ENCODE assay signal across 17 mouse cellular contexts in the genomic region with DNA sequence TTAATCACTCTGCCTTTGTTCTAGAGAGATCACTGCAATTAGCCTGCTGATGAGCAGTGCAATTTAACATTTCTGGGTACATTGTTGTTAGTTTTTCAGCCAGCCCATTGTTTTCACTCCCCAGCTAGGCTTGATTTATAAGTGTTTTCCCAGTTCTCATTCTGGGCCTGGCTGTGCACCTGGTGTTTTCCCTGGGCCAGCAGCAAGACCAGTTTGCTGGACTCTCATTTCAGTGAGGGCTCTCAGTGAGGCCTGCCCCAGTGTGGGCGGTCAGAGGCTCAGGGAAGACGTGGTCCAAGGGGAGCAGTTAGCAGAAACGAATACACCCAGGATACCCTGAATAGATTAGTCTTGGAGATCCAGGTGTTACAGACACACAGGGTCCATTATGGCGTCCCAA. TPM values are rescaled to one million over a fixed set of nuclear protein-coding genes. Genes with fewer than 3 reads are reported as not detected.
"Had no signal": no experiment of that assay in that cellular context is flagged by ENCODE, and none has a peak within 500 bp of the region (broad histone marks: within the 10 kb centered on the region; RNA-seq: fewer than 3 reads in every experiment).

No protein-coding gene starts in this region.

- H3K27ac ChIP-seq: lung, embryonic 15.5 days; macrophage; midbrain, embryonic 12.5 days; midbrain, embryonic 15.5 days; neural tube, embryonic 12.5 days; stomach, embryonic 15.5 days; stomach, postnatal 0 days had no signal

- ATAC-seq: liver, postnatal 0 days; lung, postnatal 0 days; midbrain, embryonic 15.5 days had no signal

- H3K4me2 ChIP-seq: lung, embryonic 15.5 days; midbrain, embryonic 12.5 days; midbrain, embryonic 15.5 days; neural tube, embryonic 12.5 days; stomach, embryonic 15.5 days had no signal

- H3K36me3 ChIP-seq: lung, embryonic 15.5 days; midbrain, embryonic 12.5 days; midbrain, embryonic 15.5 days; neural tube, embryonic 12.5 days; stomach, embryonic 15.5 days had no signal

- H3K4me1 ChIP-seq: lung, embryonic 15.5 days; megakaryocyte, embryonic 14.5 days; midbrain, embryonic 12.5 days; midbrain, embryonic 15.5 days; stomach, embryonic 15.5 days had no signal

- H3K9me3 ChIP-seq: lung, embryonic 15.5 days; megakaryocyte, embryonic 14.5 days; midbrain, embryonic 12.5 days; midbrain, embryonic 15.5 days; neural tube, embryonic 12.5 days; stomach, embryonic 15.5 days had no signal

- H3K27me3 ChIP-seq: lung, embryonic 15.5 days; midbrain, embryonic 12.5 days; midbrain, embryonic 15.5 days; neural tube, embryonic 12.5 days; stomach, embryonic 15.5 days had no signal

- H3K9ac ChIP-seq: liver, postnatal 0 days; lung, embryonic 15.5 days; midbrain, embryonic 12.5 days; midbrain, embryonic 15.5 days; neural tube, embryonic 12.5 days; stomach, embryonic 15.5 days had no signal

- H3K4me3 ChIP-seq: lung, embryonic 15.5 days; megakaryocyte, embryonic 14.5 days; midbrain, embryonic 12.5 days; midbrain, embryonic 15.5 days; neural tube, embryonic 12.5 days; stomach, embryonic 15.5 days had no signal

- DNase-seq: liver, postnatal 0 days; lung, adult 2 months; lung, postnatal 14 days; lung, postnatal 36 days; right cerebral cortex, postnatal 14 days; thymus, adult 2 months; thymus, postnatal 25 days; thymus, postnatal 4 days had no signal

RNA-seq across cellular contexts. Expression of a gene that starts 49.0 kb away (rescaled TPM):
- polyA plus RNA-seq: macrophage had no signal
